Mouse (Mus musculus): ENCODE data around the gene Mxd3.

Gene Mxd3

GRCm38 (mm10) chr13:55330567-55331400 lies 1.2 kb upstream of the Mxd3 start:
- no peak for DNase-seq

GRCm38 (mm10) chr13:55329109-55329682 lies 427 bp downstream of the Mxd3 start:
- DNase-seq, result no peak

DNA sequence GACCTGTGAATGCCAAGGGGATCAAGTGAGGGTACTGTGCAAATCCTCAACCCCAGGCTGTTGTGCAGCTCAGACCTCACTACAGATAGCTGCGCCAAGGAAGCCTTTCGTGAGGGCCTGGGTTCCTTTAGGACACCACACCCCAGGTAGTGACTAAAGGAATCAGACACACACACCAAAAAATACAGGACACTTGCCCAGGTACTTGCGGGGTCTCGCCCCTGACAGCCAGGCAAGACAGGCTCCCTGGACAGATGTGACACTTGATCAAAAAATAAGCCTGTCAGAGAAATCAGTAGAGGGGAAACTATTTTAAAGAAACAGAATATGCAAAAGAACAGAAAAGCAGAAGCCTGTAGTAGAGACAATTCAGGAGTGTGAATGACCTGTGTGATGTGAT lies 982 bp downstream of the Mxd3 start:
- no peak for DNase-seq

- no peak for DNase-seq
Measured at GRCm38 (mm10) chr13:55328171-55328570, 1.5 kb downstream of the Mxd3 start.

DNA sequence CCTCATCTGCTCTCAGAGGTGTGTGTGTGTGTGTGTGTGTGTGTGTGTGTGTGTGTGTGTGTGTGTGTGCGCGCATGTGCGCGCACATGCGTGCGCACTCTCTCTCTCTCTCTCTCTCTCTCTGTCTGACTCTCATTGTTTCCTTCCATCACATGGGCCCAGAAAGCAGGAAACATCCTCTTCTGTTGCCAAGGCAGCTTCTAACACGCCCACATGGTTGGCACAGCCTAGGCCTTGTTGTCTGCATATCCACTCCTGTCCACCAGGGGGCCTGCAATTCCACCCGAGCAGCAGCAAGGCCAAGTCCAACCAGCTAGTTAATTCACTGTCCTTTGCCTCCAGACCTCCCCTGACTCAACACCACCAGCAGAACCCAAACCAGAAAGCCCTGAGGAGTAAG lies 2.0 kb downstream of the Mxd3 start:
- peak; percentile 90 for DNase-seq

DNA sequence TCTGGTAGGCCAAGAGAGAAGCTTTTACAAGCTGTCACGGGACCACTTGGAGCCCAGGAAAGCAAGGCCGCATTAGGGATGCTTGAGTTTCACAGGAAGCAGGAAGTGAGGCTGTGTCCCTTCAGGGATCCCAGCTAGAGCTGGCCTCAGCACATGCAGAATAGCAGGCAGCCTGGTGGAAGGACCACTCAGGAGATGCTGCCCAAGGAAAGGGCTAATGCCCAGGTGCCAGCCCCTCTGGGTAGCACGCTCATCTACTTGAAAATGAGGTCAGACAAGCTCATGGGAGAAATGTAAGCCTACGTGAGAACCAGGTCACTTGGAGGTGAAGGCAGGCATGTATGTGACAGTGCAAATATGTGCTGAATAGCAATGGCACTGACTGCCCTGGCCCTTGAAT lies 2.5 kb downstream of the Mxd3 start:
- DNase-seq, result no peak

GRCm38 (mm10) chr13:55325596-55325995 lies 4.0 kb downstream of the Mxd3 start:
- DNase-seq, result no peak

GRCm38 (mm10) chr13:55322130-55322825 lies 7.3 kb downstream of the Mxd3 start:
- peak; percentile 55 for DNase-seq

DNA sequence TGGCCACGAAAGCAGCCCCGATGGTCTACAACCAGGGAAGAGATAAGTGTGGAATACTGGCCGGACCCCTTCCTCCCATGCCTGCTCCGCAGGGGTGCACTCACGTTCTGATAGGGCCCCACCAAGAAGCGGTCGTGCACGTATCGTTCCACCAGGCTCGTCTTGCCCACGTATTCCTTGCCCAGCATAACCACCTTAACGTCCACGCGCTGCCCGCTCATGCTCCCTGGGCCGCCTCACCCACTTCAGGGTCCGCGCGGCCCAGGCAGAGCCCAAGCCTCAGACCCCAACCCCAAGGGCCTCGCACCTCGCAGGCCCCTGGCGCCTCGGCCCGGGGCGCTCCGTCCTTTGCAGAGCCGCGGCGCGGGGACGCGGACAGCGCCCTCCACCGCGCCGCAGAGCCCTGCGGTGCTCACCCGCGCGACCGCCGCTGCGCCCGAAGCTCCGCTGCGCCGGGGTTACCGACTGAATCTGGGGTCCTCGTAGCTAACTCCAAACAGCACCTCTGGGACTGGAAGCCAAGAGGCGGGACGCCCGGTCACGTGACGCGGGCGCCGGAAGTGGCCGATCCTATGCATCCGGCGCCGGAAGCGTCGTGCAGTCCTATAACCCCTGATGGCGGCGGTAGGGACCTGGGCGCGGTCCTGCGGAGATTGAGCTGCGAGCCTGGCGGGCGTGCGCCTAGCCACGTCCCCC lies 8.0 kb downstream of the Mxd3 start, which contains the start of gene Rab24:
Rab24 (minus strand) TSS at position 513 of the 696 bp plus-strand sequence.
- DNase-seq, result peak; percentile 92

GRCm38 (mm10) chr13:55319931-55320533 lies 9.6 kb downstream of the Mxd3 start, which contains the start of gene Prelid1:
Prelid1 (plus strand) TSS chr13:55320500.
- no peak for DNase-seq

GRCm38 (mm10) chr13:55318351-55318750 lies 11.3 kb downstream of the Mxd3 start:
- no peak for DNase-seq

DNA sequence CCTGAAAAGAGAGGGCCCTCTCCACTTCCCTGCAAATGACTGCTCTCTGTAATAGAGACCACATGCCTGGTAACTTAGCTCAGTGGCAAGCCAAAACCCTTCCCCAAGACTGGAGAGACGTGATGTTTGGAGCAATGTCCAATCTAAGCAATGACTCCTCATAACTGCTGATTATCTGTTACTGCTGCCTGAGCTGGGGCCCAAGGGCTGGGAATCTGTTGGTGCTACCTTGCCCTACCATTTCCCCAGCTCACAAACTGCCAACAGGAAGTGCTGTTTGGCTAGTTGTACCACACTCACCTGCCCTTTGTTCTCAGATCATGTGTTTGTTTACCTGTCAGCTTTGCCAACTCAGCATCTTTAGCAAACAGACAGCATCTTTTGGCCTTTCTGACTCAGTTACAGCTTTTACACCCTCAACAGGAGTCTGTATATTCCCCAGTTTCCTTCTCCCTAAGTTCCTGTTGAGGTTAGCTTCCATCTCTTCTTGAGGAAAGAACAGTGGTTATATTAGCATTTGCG lies 14.7 kb downstream of the Mxd3 start:
- no peak for DNase-seq

GRCm38 (mm10) chr13:55313051-55313450 lies 16.6 kb downstream of the Mxd3 start:
- no peak for DNase-seq

- DNase-seq, result no peak
Measured at GRCm38 (mm10) chr13:55312028-55312630, 17.5 kb downstream of the Mxd3 start.

- DNase-seq, result no peak
Measured at GRCm38 (mm10) chr13:55300913-55301312, 28.7 kb downstream of the Mxd3 start.

GRCm38 (mm10) chr13:55296760-55297159 lies 32.9 kb downstream of the Mxd3 start:
- DNase-seq, result no peak

DNA sequence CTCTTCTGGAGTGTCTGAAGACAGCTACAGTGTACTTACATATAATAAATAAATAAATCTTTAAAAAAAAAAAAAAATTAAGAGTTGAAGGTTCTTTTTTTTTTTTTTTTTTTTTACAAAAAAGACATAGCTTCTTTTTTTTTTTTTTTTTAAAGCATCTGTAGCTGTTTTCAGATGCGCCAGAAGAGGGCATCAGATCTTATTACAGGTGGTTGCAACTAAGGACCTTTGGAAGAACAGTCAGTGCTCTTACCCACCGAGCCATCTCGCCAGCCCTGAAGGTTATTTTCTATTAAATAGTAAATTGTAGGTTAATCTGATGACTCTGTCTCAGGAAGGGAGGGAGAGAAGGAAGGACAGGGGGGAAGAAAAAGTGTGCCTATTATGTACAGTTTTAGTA lies 40.8 kb downstream of the Mxd3 start:
- peak; percentile 30 for DNase-seq

GRCm38 (mm10) chr13:55277646-55278045 lies 52.0 kb downstream of the Mxd3 start:
- no peak for DNase-seq

GRCm38 (mm10) chr13:55277203-55277602 lies 52.4 kb downstream of the Mxd3 start:
- no peak for DNase-seq
